Mouse (Mus musculus) left cerebral cortex, postnatal 4 days (tissue): ENCODE results near the gene Pyurf. TPM values are rescaled to one million over a fixed set of nuclear protein-coding genes. Genes with fewer than 3 reads are reported as not detected.

Experiments
- DNase-seq: peaks from one replicate; pipeline ENCODE4 v3.0.0-alpha.2; 2022
- intact Hi-C: fragments of 180-260 bp; cut with DNase I; formaldehyde crosslinking; loops from one replicate; pipeline ENCODE4 v1.15.1; 2025
- total RNA-seq, 2 experiments: library from RNA; stranded (reverse); gene quantifications; 2 replicates each; pipeline ENCODE4 v1.2.3; 2021

The Pyurf gene
- 1 to 10 TPM; 6.2 to 7.7 TPM for total RNA-seq

DNA sequence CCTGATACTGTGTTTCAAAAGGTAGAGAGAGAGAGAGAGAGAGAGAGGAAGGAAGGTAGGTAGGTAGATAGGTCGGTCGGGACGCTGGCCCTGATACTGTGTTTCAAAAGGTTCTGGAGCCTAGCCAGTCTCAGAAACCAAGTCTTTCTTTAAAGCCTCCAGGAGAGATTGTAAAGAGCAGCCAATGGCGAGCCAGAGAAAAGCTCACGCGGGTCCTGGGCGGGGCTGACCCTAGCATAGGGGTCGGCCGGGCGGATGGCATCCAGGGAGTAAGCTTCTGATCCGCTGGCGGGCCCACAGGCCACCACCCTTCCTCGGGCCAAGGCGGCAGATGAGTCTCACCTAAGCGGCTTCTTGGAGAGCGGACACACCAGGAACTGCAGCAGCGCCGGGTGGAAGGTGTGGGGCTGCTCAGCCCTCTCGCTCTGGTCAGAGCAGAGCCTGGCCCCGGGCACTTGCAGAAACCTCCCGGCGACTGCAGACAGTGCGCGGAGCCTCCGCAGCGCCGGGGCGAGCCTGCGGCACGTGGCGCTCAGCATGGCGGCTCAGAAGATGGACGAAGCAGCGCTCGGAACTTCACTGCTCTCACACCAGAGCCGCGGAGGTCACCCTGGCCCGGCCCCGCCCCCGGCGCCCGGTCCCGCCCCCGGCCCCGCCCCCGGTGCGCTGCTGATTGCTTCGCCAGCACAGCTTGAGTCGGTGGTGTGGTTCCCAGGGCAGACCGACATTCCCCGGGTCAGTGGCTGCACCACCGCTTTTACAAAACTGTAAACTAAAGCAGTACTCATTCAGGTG, at the start of gene Pyurf:
TSS of gene Pyurf (minus strand) at position 612 of the 795 bp plus-strand sequence.
- peak; percentile 82 for DNase-seq

DNA sequence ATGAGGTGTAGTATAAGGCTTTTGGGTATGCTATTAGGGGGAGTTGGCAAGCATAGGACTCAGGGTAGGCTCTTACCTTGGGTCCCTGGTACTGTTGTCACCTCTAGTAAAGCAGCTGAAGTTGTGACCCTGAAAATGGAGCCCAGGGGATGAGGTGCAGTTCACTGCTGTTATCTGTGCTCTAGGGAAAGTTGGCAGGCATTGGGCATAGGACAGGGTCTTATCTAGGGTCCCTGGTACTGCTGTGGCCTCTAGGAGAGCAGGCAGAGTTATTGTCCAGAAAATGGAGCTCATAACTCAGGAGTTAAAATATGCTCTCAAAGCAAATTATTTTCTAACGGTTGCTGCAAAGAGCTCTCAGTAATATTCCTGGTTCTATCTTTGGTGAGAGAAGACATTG, 29.5 kb upstream of the Pyurf start:
- DNase-seq = no peak
- intact Hi-C loops = no loop called here

More for the DNA sequence above, at the start of gene Pyurf:
- intact Hi-C loops = loop anchor here (10.0 kb wide), 1 partner anchor 157 kb away; the partner anchor contains the start of gene Ppm1k

DNA sequence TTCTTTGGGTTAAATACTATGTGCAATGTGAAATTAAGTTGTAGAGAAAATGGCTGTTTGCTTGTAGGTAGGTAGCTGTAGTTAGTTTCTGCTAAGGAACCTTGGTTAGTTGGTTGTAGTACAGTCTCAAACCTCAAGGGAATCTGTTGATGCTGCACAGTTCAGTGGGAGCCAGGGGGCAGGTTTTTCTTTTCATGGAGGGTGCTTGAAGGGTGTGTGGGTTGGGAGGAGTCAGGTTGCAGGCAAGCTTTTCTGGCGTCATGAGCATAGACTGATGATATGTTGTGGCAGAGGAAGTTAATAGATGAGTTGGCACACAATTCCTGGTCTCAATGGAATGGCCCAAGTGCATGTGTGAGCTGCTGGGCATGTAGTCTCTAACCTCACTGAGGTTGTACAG, 19.8 kb upstream of the Pyurf start:
- no peak for DNase-seq
- intact Hi-C loops = no loop called here

DNA sequence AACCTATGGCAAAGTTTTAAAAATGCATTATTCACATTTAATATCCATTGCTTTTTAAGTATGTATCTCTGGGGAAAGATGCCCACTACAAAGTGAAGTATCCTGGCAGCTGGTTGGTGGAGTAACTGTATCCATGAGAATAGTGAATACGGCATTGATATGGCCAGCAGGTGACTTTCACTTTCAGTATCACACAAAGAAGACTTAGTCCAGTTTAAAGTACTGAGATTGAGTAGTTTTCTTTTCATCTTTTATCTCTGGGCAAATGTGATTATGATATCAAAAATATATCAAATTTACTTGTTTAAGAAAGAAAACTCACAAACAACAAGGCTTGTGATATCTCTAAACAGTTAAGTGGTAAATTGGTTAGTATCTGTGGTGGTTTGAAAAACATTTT, 14.8 kb upstream of the Pyurf start:
- DNase-seq = no peak
- intact Hi-C loops = loop anchor here (10.0 kb wide), 1 partner anchor 118 kb away; the partner anchor contains the start of gene Vopp1

DNA sequence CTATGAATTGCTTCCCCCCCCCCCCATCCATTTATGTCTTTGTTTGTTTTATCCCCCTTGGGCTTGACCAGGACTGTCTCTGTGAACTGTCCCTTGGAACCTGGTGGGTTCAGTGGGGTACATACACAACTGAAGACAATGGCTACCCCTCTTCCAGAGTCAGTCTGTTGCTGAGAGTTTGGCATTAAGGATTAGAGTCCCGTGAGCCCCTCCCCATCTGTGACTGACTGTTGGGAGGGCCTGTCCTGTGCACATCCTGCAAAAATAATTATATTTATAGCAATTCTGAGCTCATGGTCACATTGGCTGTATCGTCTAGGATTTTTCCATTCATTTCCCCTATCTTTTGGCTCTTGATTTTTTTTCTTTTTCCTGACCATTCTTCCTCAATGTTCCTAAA, 11.8 kb upstream of the Pyurf start:
- DNase-seq = peak; percentile 12
- intact Hi-C loops = loop anchor here (10.0 kb wide), 1 partner anchor 121 kb away; the partner anchor contains the start of gene Vopp1

DNA sequence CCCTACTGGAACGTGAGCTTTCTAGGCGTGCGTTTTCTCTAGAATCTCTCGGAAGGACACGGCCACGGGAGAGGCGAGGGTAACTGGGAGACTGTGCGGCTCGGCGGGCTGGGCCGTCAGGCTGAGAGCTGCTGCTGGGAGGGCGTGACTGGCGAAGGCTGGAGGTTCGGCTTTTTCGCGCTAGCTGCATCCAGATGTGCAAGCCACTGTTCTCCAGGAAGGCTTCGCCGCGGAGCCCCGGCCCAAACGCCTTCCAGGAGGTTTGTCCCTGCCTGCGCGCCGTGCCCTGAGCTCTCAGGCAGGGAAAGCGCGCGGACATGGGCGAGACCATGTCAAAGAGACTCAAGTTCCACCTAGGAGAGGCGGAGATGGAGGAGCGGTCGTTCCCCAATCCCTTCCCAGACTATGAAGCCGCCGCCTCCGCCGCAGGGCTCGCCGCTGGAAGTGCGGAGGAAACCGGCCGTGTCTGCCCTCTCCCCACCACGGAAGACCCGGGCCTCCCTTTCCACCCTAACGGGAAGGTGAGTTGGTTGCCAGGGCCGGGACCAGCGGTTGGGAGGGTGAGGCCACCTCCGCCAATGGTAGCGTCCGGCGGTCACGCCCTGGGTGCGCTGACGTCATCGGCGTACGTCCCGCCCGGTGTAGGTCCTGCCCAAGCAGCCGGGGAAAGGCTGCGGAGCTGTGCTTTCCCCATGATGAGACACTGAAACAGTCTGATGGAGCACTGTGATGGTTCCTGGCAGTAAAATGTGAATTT, 11.0 kb upstream of the Pyurf start:
- peak; percentile 97 for DNase-seq
- intact Hi-C loops = loop anchor here (10.0 kb wide), 1 partner anchor 122 kb away; the partner anchor contains the start of gene Vopp1

DNA sequence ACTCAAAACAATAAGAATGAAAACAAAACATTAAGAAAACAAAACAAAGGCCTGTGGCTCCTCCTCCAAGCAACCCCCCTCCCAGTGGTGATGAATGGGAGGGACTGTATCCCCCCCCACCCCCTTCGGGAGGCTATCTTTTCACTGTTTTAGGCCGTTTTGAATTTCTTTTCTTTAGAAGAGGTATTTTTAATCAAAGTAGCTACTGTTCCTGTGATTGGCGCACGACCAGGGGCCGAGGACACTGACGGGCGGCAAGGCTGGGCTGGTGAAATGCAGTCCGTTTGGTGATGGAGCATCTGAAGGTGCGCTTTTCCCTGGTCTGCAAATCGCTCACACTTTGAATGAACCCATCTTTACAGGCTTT, 10.5 kb upstream of the Pyurf start, which contains the start of gene Lancl2:
TSS of gene Lancl2 (plus strand) at position 165 of the 367 bp plus-strand sequence.
- peak; percentile 51 for DNase-seq
- intact Hi-C loops = loop anchor here (10.0 kb wide), 1 partner anchor 122 kb away; the partner anchor contains the start of gene Vopp1

DNA sequence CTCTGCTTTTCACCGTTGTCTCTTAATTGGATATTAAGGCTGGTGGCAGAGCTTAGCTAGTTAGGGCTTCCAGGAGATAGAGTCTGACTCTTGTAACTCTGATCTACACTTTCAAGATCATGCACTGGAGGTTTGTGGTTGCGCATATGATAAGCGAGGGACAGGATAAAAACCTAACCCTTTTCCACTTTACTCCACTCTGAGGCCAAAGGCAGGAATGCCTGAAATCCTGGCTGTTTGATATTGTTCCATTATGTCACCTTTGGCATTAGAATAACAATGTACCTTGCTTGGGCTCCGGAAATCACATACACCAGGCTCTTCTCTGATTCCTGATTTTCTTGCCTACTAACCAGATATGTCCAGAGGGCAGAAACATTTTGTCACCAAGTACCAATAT, 9.8 kb upstream of the Pyurf start:
- no peak for DNase-seq
- intact Hi-C loops = loop anchor here (10.0 kb wide), 1 partner anchor 123 kb away; the partner anchor contains the start of gene Vopp1

DNA sequence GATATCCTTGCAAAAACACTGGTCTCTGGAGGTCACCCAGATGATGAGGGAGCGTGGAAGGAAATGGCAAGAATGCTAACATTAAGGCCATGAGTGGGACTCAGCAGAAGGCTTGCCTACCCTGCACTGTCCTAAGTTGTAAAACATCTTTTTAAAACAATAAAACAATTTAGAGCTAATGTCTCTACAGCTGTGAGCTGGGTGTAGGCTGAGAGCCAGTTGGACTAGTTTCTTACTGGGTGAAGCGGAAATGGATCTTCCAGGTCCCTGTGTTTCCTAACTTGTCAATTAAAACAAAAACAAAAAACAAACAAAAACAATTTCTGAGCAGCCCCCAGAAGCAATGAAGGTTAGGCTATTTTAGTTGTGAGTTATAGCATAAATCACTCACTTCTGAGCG, 1.2 kb upstream of the Pyurf start:
- DNase-seq = no peak
- intact Hi-C loops = loop anchor here (10.0 kb wide), 1 partner anchor 158 kb away; the partner anchor contains the start of gene Ppm1k

DNA sequence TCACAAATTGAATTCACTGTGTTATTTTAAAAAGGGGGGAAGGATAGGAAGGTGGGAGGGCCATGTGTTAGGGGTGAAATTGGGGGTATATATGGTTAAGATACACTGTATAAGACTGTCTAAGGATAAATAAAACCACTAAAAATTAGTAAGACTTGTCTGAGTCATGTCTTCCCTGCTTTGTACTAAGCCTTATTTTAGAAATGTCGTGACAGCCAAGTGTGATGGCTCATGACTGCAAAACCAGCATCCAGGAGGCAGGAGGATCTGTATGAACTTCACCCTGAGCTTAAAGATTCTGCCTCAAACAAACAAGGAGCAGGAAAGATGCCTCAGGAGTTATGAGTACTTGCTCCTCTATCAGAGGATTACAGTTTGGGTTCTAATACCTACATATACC, 7.7 kb downstream of the Pyurf start:
- no peak for DNase-seq
- intact Hi-C loops = no loop called here

DNA sequence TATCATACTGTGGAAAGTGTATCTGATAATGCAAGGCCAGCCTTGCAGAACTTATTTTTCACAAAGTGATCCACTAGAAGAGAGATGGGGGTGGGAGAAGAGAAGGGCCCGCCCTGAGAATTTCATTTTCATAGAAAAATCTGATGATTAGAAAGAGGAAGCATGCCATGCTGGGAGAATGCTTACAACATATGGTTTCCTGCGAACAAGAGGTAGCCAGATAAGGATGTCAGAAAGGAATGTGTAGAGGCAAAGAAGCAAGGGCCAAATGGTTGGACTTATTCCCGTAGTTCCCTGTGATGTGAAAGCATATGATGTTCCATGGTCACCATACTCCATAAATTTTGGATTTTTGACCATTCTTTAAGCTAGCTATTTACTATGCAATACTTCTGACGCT, 30.6 kb downstream of the Pyurf start:
- no peak for DNase-seq

DNA sequence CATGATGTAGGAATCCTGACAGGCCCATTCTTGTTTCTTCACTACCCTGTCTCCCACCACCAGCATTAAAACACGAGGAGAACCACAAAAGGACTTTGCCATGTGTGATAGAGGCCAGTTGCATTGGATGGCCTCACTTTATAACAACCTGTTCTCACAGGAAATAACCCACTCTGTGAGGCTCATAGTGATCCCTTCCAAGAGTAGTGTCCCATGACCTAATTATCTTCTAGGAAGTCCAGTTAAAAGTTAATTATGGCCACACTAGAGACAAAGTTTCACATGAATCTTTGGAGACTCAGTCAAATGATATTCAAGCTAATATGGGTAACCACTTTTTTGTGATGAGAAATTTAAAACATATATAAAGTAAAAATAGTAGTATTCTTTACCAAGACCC, 44.6 kb downstream of the Pyurf start:
- DNase-seq = no peak
- intact Hi-C loops = no loop called here

More for the DNA sequence above, 30.6 kb downstream of the Pyurf start:
- intact Hi-C loops = no loop called here

DNA sequence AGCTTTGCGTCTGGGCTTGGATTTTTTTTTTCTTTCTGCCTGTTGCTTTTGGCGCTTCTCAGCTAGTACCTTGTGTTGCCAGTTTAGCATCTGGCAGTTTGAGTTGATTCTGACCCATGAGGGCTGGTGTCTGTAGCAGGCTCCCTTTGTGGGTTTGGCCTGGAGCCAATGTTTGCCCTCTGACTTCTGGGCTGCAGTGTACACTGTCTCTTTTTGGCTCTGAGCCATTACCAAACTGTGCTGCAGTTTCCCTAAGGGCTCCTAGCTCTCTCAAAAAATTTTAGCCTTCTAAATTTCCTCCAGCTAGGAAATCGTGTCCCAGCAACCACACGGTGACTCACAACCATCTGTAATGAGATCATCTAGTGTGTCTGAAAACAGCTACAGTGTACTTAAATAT, 50.1 kb downstream of the Pyurf start:
- intact Hi-C loops = no loop called here
- DNase-seq = peak; percentile 85

DNA sequence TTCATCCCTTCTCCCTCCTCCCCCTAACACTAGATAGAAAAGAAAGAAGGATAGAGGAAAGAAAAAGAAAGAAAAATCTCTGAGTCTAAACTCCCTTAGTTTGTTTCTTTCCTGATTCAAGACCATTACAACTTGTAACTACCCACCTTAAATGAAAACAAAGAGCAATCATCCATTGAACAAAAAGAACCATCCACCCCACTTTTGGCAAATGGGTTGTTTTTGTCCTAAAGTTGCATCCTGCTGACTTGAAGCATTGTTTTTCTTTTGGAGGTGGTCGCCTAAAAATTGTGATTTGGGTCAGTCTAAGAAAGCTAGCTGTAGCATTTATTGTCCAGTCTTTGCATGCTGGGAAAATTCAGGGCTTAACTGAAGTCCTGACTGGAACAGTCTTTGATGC, 52.3 kb downstream of the Pyurf start:
- intact Hi-C loops = no loop called here
- no peak for DNase-seq

Other genes with a start within 250 kb of the Pyurf start
- gene Ppm1k, start 156.6 kb downstream of the Pyurf start, total RNA-seq = 10 to 100 TPM; 19.5 to 22.2 TPM
- gene Herc6, start 111.1 kb downstream of the Pyurf start, total RNA-seq = 1 to 10 TPM; 2.4 to 3.4 TPM
- gene Lancl2, start 10.5 kb upstream of the Pyurf start, total RNA-seq = 100 to 1,000 TPM; 159 to 161 TPM
- gene Vopp1, start 133.1 kb upstream of the Pyurf start, total RNA-seq = 100 to 1,000 TPM; 139 to 148 TPM
- not detected for gene Vmn1r21, start 158.3 kb upstream of the Pyurf start, total RNA-seq
- not detected for gene Vmn1r22, start 215.9 kb upstream of the Pyurf start, total RNA-seq
- not detected for gene Vmn1r23, start 234.8 kb upstream of the Pyurf start, total RNA-seq